Mouse (Mus musculus): Measurements from ENCODE around the gene Zfp768.

- no peak for TF ChIP-seq CTCF (IDR thresholded peaks at IDR 0.05; ENCODE audit: borderline replicate concordance, insufficient read depth, low read length)
- no peak for TF ChIP-seq POLR2A (IDR thresholded peaks at IDR 0.05; ENCODE audit: low read depth, low read length)
These were observed 1.3 kb upstream of the Zfp768 start for GRCm38 (mm10) chr7:127346676-127347075.

Measured in embryonic fibroblast, embryonic 13.5 days (primary cell).